Mouse (Mus musculus): Measurements from ENCODE around the gene Gfap. TPM values are rescaled to one million over a fixed set of nuclear protein-coding genes. Genes with fewer than 3 reads are reported as not detected.

The Gfap gene
- total RNA-seq (2014; fragmentation: Nextera tagmentation) (not detected in 2 replicates), total RNA-seq (2017) (not detected in 2 replicates)

- peak; percentile 88 for ATAC-seq (replicated peaks; ENCODE audit: poor library complexity, severe bottlenecking)
These were observed at the start of gene Gfap for GRCm38 (mm10) chr11:102900763-102901162. Gene Gfap, minus strand, starts transcription at chr11:102900912.

GRCm38 (mm10) chr11:102948043-102948961 lies 47.6 kb upstream of the Gfap start:
- 0 out of 2 replicates have a peak, but pooled peaks have one; percentile 33 for ATAC-seq (replicated peaks; ENCODE audit: poor library complexity, severe bottlenecking)

DNA sequence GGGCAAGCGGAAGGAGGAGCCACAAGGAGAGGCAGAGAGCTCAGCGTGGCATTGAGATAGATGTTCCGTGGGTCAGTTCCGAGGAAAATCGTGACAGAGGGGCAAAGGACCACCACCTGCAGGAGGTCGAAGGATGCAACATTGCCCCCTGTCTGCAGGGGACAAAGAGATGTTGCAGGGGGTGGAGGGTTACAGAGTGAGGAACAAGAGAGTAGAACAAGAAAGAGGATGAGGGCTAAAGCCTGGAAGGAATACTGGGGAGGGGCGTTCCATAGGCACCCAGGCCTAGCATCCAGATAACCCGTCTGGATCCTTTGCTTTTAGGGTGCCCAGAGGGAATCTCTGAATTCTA lies 46.3 kb upstream of the Gfap start:
- ATAC-seq (replicated peaks; ENCODE audit: poor library complexity, severe bottlenecking), result peak; percentile 17; the same call in 1 of the 2 replicates

GRCm38 (mm10) chr11:102946265-102946991 lies 45.7 kb upstream of the Gfap start, which contains the start of gene C1ql1:
Gene C1ql1, minus strand, starts transcription at chr11:102946688.
- ATAC-seq (replicated peaks; ENCODE audit: poor library complexity, severe bottlenecking), result peak; percentile 96

- no peak for ATAC-seq (replicated peaks; ENCODE audit: poor library complexity, severe bottlenecking)
These were observed 44.9 kb upstream of the Gfap start for GRCm38 (mm10) chr11:102945306-102946264.

DNA sequence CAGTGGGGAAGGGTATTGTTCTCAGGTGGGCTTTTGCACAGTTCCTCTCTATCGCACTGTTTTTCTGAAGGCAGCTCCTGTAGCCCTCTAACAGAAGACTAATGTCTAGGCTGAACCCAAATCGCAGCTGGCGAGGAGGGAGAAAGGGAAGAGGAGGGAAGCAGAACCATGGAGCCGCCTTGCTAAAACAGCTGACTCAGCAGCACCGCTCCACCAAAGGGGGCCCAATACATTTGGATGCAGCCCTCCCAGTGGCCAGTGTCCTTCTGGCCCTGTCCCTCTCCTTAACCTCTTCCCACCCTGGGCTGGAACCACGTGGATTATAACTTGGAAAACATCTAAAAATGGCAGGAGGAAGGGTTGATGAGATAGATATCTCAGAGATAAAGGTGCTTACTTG lies 40.5 kb upstream of the Gfap start:
- ATAC-seq (replicated peaks; ENCODE audit: poor library complexity, severe bottlenecking), result no peak

DNA sequence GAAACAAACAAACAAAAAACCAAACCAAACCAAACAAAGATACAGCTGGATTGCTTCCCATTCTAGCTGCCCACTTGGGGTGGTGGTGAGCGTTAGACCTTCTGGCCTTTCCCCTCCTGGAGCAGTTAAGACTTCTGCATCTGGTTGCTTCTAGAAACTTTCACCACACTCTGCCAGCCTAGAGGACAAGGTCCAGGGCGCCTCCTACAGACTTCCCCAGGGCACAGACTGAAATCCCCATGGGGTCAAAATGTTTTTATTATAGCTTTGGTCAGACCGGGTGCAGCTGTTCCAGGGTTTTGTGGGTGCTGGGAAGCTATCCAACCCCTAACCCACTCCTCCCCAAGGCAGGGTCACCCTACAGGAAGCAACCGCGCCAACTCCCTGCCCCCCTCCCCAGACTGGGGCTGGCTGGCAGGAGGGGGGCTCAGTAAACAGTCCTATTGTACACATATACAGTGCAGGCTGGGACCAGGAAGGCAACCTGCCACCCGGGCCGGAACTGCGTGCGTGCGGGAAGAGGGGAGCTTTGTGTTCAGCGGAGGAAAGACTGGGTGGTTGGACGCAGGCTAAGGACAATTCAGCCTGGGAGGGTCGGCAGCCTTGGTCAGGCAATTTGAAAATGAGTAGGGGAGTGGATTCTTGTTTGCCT lies 38.4 kb upstream of the Gfap start:
- ATAC-seq (replicated peaks; ENCODE audit: poor library complexity, severe bottlenecking), result no peak

DNA sequence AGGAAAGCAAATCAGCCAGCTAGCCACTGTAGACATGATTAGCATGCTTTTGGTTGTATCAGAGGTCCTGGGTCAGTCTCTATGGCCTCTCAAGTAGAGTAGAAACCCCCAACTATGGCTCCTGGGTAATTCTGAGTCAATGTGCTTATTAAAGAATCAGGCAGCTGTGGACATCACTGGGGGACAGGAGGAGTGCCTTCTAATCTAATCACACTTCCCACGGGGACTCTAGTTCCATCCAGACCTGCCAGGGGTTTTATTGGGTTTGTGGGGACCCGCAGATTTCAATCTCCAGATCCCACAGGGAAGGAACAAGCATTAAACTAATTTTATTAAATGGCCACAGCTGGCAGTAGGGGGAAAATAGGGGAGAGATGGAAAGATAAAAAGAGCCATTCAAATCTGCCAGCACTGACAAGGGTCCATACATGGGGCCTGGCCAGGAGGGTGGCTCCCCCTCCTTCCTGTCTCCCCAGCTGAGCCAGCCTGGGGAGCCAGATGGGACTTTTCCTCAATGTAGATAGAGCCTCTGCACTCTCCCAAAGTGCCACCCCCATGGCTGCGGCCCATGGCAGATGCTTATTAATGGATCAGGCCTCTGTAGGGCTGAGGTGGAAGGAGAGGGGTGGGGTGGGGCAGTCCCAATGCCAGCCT lies 36.9 kb upstream of the Gfap start:
- no peak for ATAC-seq (replicated peaks; ENCODE audit: poor library complexity, severe bottlenecking)

GRCm38 (mm10) chr11:102936272-102936671 lies 35.6 kb upstream of the Gfap start:
- no peak for ATAC-seq (replicated peaks; ENCODE audit: poor library complexity, severe bottlenecking)

DNA sequence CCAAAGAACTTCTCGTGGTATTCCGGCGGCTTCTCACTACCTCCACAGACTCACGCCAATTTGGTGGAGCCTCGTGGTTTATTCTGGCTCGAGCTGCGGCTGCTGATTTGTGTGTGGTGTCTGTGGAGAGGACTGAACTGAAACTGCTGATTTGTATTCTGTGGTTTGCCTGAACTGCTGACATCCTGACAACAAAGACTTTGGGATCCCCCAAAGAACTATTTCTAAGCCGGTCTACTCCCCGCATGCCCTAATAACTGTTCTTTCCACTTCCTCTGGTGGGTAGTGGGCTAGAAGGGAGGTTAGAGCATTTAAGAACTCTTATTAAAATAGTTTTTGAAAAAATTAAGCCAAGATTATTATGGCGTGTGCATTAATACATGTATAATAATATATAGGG lies 30.0 kb upstream of the Gfap start:
- ATAC-seq (replicated peaks; ENCODE audit: poor library complexity, severe bottlenecking), result no peak

- peak; percentile 66 for ATAC-seq (replicated peaks; ENCODE audit: poor library complexity, severe bottlenecking)
These were observed 24.6 kb upstream of the Gfap start for GRCm38 (mm10) chr11:102925351-102925717.

- peak; percentile 89 for ATAC-seq (replicated peaks; ENCODE audit: poor library complexity, severe bottlenecking)
These were observed 24.0 kb upstream of the Gfap start, which contains the start of gene Kif18b for GRCm38 (mm10) chr11:102924557-102925350. Gene Kif18b, minus strand, starts transcription at chr11:102925124.

DNA sequence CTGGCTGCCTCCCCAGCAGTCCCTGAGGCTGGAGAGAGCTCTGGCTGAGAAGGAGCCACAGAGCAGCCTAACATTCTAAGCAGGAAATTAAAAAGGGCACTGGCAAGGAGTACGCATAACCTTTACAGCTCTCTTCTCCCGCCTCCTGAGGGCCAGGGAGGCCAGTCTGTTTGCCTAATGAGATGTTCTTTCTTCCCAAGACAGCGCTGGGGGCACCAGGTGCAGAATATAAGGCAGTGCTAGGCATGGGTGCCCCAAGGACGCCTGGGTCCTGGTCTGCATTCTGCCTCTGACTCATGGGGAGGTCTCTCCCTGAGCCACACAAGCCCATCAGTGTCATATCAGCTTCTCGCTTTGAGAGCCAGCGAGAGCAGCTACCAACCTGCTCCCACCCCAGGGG lies 20.8 kb upstream of the Gfap start:
- no peak for ATAC-seq (replicated peaks; ENCODE audit: poor library complexity, severe bottlenecking)

- no peak for ATAC-seq (replicated peaks; ENCODE audit: poor library complexity, severe bottlenecking)
These were observed 17.4 kb upstream of the Gfap start for GRCm38 (mm10) chr11:102918077-102918476.

DNA sequence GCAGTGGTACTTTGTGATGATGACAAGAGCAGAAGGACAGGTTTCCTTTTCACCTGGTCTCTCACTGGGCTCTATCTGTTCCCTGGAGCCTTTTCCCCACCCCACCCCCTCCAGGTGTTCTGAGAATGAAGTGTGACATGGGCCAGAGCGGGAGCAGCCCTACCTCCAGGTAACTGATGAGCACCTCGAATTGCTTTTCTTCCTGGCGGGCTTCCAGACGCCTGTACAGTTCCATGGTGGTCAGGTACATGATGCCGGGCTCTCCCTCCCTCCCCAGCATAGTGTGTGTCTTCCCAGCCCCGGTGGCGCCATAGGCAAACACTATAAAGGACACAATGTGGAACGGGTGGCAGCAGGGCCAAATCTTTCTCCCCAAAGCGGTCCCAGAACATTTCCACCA lies 14.7 kb upstream of the Gfap start:
- no peak for ATAC-seq (replicated peaks; ENCODE audit: poor library complexity, severe bottlenecking)

- no peak for ATAC-seq (replicated peaks; ENCODE audit: poor library complexity, severe bottlenecking)
These were observed 10.7 kb upstream of the Gfap start for GRCm38 (mm10) chr11:102911376-102911775.

GRCm38 (mm10) chr11:102903654-102904053 lies 2.9 kb upstream of the Gfap start:
- ATAC-seq (replicated peaks; ENCODE audit: poor library complexity, severe bottlenecking), result no peak

DNA sequence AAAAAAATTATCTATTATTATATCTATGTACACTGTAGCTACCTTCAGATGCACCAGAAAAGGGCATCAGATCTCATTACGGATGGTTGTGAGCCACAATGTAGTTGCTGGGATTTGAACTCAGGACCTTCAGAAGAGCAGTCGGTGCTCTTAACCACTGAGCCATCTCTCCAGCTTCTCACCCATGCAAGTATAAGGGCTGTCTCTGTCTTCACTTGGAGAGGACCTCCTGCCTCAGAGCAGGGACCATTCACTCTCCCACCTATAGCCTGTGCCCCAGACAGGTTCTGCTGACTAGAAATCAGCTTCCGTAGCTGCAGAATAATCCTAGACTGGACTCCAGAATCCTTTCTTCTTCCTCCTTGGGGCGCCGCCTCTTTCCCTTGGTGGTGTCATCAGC lies 1.4 kb upstream of the Gfap start:
- ATAC-seq (replicated peaks; ENCODE audit: poor library complexity, severe bottlenecking), result no peak

Data from granulocyte monocyte progenitor cell, adult 5-6 weeks (primary cell).